Mouse (Mus musculus): Measurements from ENCODE around the gene Tnni1. TPM values are rescaled to one million over a fixed set of nuclear protein-coding genes. Genes with fewer than 3 reads are reported as not detected.
A peak's percentile ranks its signal among the peaks of the same experiment; 100 is the strongest.

Tnni1 gene
- polyA plus RNA-seq, 1 experiment from 2014 or later: 3,602 TPM

- peak overlapping the region; percentile 47; the same call in 1 of the 2 replicates for H3K9ac ChIP-seq
- peak overlapping the region; percentile 93 for H3K4me3 ChIP-seq
- no peak for ATAC-seq (ENCODE audit: extremely low read depth, insufficient number of reproducible peaks, low FRiP score, low TSS enrichment)
Measured at GRCm38 (mm10) chr1:135768400-135768799, 10.8 kb upstream of the Tnni1 start.

DNA sequence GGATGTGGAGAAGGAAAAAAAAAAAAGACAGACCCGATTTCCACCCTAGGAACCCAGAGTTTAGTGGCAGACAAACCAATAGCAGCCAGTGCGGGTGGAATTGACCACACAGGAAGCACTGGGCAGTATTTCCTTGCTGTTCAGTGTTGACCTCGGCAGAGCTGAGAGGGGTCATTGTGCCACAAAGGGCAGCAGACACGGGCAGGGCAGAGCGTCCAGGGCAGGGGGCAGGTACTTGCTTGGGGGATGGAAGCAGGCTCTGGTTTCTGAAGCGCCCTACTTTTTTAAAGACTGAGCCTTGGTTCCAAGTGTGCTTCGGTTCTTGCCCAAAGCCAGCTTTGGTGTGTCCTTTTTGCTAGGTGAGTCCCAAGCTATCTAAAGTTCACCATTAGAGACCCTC, 9.0 kb upstream of the Tnni1 start:
- peaks cover 26% of the 10 kb centered on the region for H3K36me3 ChIP-seq
- peak overlapping the region; percentile 66 for H3K9ac ChIP-seq
- H3K9me3 ChIP-seq: no peaks in the 10 kb centered on the region
- H3K4me1 ChIP-seq: peaks cover 63% of the 10 kb centered on the region
- no peak overlapping the region for H3K4me3 ChIP-seq
- WGBS: 72% methylated on average over 7 of the region's 7 CpGs
- H3K27ac ChIP-seq (replicated peaks): peak overlapping the region; percentile 77
- no peaks in the 10 kb centered on the region for H3K27me3 ChIP-seq (replicated peaks)
- peak overlapping the region; percentile 34; the same call in 1 of the 2 replicates for H3K4me2 ChIP-seq
- ATAC-seq (ENCODE audit: extremely low read depth, insufficient number of reproducible peaks, low FRiP score, low TSS enrichment): no peak

More at GRCm38 (mm10) chr1:135768400-135768799, 10.8 kb upstream of the Tnni1 start:
- Histone ChIP-seq H3K4me1 (peaks cover 81% of the 10 kb centered on the region), H3K4me2 (peak overlapping the region; percentile 88), H3K27me3 (replicated peaks) (no peaks in the 10 kb centered on the region), H3K9me3 (no peaks in the 10 kb centered on the region), H3K27ac (replicated peaks) (no peak overlapping the region), H3K36me3 (peaks cover 26% of the 10 kb centered on the region)
- WGBS: 57% methylated on average over 2 of the region's 2 CpGs

- peak overlapping the region; percentile 77 for H3K27ac ChIP-seq (replicated peaks)
- H3K4me1 ChIP-seq: peaks cover 60% of the 10 kb centered on the region
- no peak overlapping the region for H3K4me3 ChIP-seq
- no peaks in the 10 kb centered on the region for H3K9me3 ChIP-seq
- peak overlapping the region; percentile 66 for H3K9ac ChIP-seq
- ATAC-seq (ENCODE audit: extremely low read depth, insufficient number of reproducible peaks, low FRiP score, low TSS enrichment): no peak; the same call in 1 of the 2 replicates
- no peaks in the 10 kb centered on the region for H3K27me3 ChIP-seq (replicated peaks)
- peak overlapping the region; percentile 34 for H3K4me2 ChIP-seq
- peaks cover 26% of the 10 kb centered on the region for H3K36me3 ChIP-seq
- 28% methylated on average over 12 of the region's 12 CpGs for WGBS
Measured at GRCm38 (mm10) chr1:135770896-135771572, 8.2 kb upstream of the Tnni1 start.

DNA sequence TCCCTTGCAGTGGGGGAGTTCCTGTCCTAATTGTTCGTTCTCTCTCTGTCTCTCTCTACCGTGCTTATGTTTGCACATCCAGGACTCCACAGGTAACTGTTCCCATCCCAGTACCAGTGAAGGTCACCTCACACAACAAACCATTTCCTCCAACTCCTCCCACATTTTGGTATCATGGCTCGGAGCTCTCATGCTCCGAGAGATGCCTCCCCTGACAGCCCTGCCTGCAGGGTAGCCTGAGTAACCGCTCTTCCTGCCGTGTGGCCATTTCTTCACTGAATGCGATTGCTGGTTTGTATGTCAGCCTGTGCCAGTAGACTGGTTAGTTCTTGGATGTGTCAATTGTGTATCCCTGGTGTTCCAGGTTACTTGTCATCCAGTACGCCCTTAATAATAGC, 7.7 kb upstream of the Tnni1 start:
- no peak for ATAC-seq (ENCODE audit: extremely low read depth, insufficient number of reproducible peaks, low FRiP score, low TSS enrichment)
- WGBS: 60% methylated on average over 8 of the region's 8 CpGs
- H3K4me2 ChIP-seq: peak overlapping the region; percentile 34; the same call in 1 of the 2 replicates
- no peak overlapping the region for H3K4me3 ChIP-seq
- peaks cover 26% of the 10 kb centered on the region for H3K36me3 ChIP-seq
- peak overlapping the region; percentile 77 for H3K27ac ChIP-seq (replicated peaks)
- H3K9ac ChIP-seq: 0 out of 2 replicates have a peak overlapping the region, but pooled peaks have one; percentile 66
- no peaks in the 10 kb centered on the region for H3K9me3 ChIP-seq
- H3K27me3 ChIP-seq (replicated peaks): no peaks in the 10 kb centered on the region
- peaks cover 66% of the 10 kb centered on the region for H3K4me1 ChIP-seq

- H3K4me3 ChIP-seq: no peak overlapping the region
- peaks cover 7% of the 10 kb centered on the region; the same call in 1 of the 2 replicates for H3K27me3 ChIP-seq (replicated peaks)
- H3K36me3 ChIP-seq: no peaks in the 10 kb centered on the region
- H3K9me3 ChIP-seq: no peaks in the 10 kb centered on the region
- ATAC-seq (ENCODE audit: extremely low read depth, insufficient number of reproducible peaks, low FRiP score, low TSS enrichment): no peak
- peaks cover 48% of the 10 kb centered on the region for H3K4me1 ChIP-seq
- H3K4me2 ChIP-seq: no peak overlapping the region
- peak overlapping the region; percentile 33; the same call in 1 of the 2 replicates for H3K9ac ChIP-seq
- peak overlapping the region; percentile 29 for H3K27ac ChIP-seq (replicated peaks)
Measured at GRCm38 (mm10) chr1:135776596-135776995, 2.6 kb upstream of the Tnni1 start.

DNA sequence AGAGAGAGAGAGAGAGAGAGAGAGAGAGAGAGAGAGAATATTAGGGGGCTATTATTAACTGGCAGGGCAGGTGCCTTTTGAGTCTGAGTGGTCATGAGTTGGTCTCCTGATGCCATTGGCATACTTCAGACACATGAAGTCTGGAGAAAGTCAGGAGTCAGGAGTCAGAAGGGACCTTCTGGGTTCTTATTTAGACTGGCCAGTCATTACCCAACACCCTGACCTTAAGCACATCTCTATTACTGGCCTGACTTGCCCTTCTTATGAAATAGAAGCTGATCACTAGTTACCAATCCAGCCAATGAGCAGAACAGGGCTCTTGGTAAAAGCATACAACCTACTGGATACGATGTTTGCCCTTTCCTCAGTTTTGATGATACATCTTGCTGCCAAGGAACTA, 2.2 kb upstream of the Tnni1 start:
- Histone ChIP-seq H3K27me3 (replicated peaks) (peaks cover 7% of the 10 kb centered on the region; the same call in 1 of the 2 replicates), H3K9ac (no peak overlapping the region), H3K9me3 (no peaks in the 10 kb centered on the region), H3K4me3 (no peak overlapping the region), H3K4me1 (peaks cover 44% of the 10 kb centered on the region), H3K36me3 (no peaks in the 10 kb centered on the region), H3K4me2 (no peak overlapping the region), H3K27ac (replicated peaks) (no peak overlapping the region)
- ATAC-seq (ENCODE audit: extremely low read depth, insufficient number of reproducible peaks, low FRiP score, low TSS enrichment): no peak
- 79% methylated on average over 1 of the region's 1 CpGs for WGBS

DNA sequence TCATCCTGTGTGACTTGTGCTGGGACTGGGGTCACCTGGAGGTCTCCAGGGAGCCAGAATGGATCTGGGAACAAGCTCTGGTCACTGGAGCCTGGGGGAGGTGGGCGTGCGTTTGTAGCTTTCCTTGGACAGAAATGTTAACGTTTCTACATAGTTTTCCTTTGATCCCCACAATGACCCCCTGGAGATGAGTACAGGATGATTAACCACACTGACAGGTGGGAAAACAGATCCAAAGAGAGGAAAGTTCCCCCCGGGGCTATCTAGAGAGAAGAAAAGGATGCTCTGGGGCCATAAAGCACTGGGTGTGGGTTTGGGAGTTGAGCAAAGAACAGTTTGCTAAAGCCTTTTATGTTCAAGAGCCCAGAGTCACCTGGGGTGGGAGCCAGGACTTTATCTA, 1.4 kb downstream of the Tnni1 start:
- Histone ChIP-seq H3K4me3 (no peak overlapping the region), H3K27ac (replicated peaks) (no peak overlapping the region), H3K27me3 (replicated peaks) (peaks cover 7% of the 10 kb centered on the region; the same call in 1 of the 2 replicates), H3K4me2 (no peak overlapping the region), H3K36me3 (no peaks in the 10 kb centered on the region), H3K4me1 (peaks cover 45% of the 10 kb centered on the region), H3K9ac (peak overlapping the region; percentile 69), H3K9me3 (no peaks in the 10 kb centered on the region)
- WGBS: 45% methylated on average over 4 of the region's 4 CpGs
- ATAC-seq (ENCODE audit: extremely low read depth, insufficient number of reproducible peaks, low FRiP score, low TSS enrichment): no peak

DNA sequence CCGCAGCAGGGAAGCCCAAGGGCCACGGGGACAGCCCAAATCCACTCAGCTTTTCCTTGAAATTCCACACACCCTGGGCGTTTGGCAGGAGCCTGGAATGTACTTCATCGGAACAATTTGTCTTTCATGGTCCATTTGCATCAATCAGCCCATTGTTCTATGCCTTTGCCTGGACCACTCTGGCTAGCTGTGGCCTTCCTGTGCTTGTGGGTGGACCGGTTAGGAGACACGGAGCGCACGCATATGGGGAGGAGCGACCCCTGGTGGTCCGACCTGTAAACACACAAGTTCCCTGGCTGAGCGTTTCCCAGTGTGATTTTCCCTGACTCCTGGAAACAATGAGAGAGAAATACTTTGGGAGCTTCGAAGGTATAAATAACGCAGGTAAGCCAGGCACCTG, 2.0 kb downstream of the Tnni1 start:
- Histone ChIP-seq H3K4me1 (peaks cover 39% of the 10 kb centered on the region), H3K27ac (replicated peaks) (no peak overlapping the region), H3K36me3 (no peaks in the 10 kb centered on the region), H3K4me3 (no peak overlapping the region), H3K9me3 (no peaks in the 10 kb centered on the region), H3K4me2 (no peak overlapping the region), H3K9ac (peak overlapping the region; percentile 69), H3K27me3 (replicated peaks) (peaks cover 7% of the 10 kb centered on the region; the same call in 1 of the 2 replicates)
- WGBS: 13% methylated on average over 13 of the region's 13 CpGs
- no peak for ATAC-seq (ENCODE audit: extremely low read depth, insufficient number of reproducible peaks, low FRiP score, low TSS enrichment)

DNA sequence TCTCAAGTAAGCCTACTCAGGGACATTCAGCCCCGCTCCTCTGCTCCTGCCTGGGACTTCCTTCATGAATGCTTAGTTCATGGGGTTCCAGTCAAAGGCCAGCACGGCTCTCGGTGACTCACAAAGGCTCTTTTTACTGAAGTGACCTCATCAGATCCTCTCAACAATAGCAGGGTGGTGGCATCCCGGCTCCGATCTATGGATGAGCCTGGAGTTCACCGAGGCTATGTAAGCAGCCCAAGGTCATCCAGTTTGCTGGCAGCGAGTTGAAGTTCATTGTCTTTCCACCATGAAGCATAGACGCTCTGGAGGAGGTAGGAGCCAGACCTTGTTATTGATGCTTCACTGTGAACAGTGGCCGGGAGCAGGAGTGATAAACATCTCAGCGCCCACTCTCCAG, 3.6 kb downstream of the Tnni1 start:
- Histone ChIP-seq H3K9me3 (no peaks in the 10 kb centered on the region), H3K9ac (0 out of 2 replicates have a peak overlapping the region, but pooled peaks have one; percentile 0), H3K36me3 (no peaks in the 10 kb centered on the region), H3K4me1 (peaks cover 27% of the 10 kb centered on the region), H3K4me3 (no peak overlapping the region), H3K27ac (replicated peaks) (0 out of 2 replicates have a peak overlapping the region, but pooled peaks have one; percentile 1), H3K4me2 (no peak overlapping the region), H3K27me3 (replicated peaks) (peaks cover 7% of the 10 kb centered on the region; the same call in 1 of the 2 replicates)
- ATAC-seq (ENCODE audit: extremely low read depth, insufficient number of reproducible peaks, low FRiP score, low TSS enrichment): no peak
- 46% methylated on average over 10 of the region's 10 CpGs for WGBS

DNA sequence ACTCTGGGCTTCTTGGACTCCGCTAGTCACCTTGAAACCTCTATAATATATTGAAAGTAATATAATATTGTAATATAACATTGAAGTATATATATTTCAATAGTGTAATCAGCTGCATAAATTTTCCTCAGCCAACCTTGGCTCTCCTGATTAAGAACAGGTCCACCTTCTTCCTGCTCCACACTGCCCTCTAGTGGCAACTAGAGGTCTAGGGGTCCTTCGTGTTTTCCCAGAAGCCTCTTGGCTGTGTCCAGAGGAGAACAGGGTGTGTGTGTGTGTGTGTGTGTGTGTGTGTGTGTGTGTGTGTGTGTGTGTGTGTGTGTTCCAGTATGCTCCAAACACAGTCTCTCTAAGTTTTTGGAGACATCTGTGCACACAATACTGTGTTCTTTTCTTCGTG, 8.6 kb downstream of the Tnni1 start:
- no peak overlapping the region for H3K27ac ChIP-seq (replicated peaks)
- WGBS: 49% methylated on average over 3 of the region's 3 CpGs
- no peak for ATAC-seq (ENCODE audit: extremely low read depth, insufficient number of reproducible peaks, low FRiP score, low TSS enrichment)

DNA sequence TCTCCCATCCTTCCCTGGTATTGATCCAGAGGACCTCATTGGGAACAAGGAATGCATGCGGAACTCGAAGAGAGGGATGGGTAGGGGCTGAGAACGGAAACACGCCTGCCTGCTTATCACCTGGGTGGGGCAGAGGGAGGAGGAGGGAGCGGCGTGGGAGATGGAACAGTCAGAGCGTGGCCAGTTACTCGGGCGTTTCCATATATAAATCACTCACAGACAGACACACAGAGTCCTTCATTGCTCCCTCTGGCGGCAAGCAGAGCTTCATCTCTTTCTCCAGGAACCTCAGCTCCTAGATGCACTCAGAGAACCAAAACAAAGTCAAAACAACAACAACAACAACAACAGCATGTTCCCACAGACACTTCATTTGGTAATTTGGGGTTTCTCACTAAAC, 9.5 kb downstream of the Tnni1 start:
- Histone ChIP-seq H3K36me3 (no peaks in the 10 kb centered on the region), H3K27me3 (replicated peaks) (no peaks in the 10 kb centered on the region; the same call in 1 of the 2 replicates), H3K27ac (replicated peaks) (peak overlapping the region; percentile 0; the same call in 1 of the 2 replicates), H3K9me3 (no peaks in the 10 kb centered on the region), H3K4me1 (peaks cover 46% of the 10 kb centered on the region), H3K4me2 (peak overlapping the region; percentile 53), H3K9ac (peak overlapping the region; percentile 24; the same call in 1 of the 2 replicates), H3K4me3 (no peak overlapping the region)
- no peak for ATAC-seq (ENCODE audit: extremely low read depth, insufficient number of reproducible peaks, low FRiP score, low TSS enrichment)
- WGBS: 6% methylated on average over 10 of the region's 10 CpGs

More for the DNA sequence above, 8.6 kb downstream of the Tnni1 start:
- Histone ChIP-seq H3K4me1 (peaks cover 41% of the 10 kb centered on the region), H3K9ac (no peak overlapping the region), H3K4me3 (no peak overlapping the region), H3K4me2 (no peak overlapping the region), H3K27me3 (replicated peaks) (no peaks in the 10 kb centered on the region; the same call in 1 of the 2 replicates), H3K9me3 (no peaks in the 10 kb centered on the region), H3K36me3 (no peaks in the 10 kb centered on the region)
